Mouse (Mus musculus) layer of hippocampus, adult 2 months (tissue): ENCODE results near the gene Ctrc. TPM values are rescaled to one million over a fixed set of nuclear protein-coding genes. Genes with fewer than 3 reads are reported as not detected.
A peak's percentile ranks its signal among the peaks of the same experiment; 100 is the strongest.

Source experiments
- DNase-seq, 2 experiments: peaks; one replicate each; pipeline ENCODE4 v3.0.0; 2022; ENCODE audit warnings: low spot score in 2 of 2
- H3K27ac ChIP-seq: fragments of 200-600 bp; 2 replicates; pipeline ENCODE4 v1.8.1; 2022
- H3K4me3 ChIP-seq: fragments of 200-600 bp; 2 replicates; pipeline ENCODE4 v1.8.1; 2022; ENCODE audit warnings: mild to moderate bottlenecking
- CTCF ChIP-seq: fragments of 200-600 bp; conservative IDR thresholded peaks from 2 replicates; pipeline ENCODE4 v1.8.1; 2022; ENCODE audit warnings: antibody characterized with exemption, mild to moderate bottlenecking, moderate library complexity
- total RNA-seq, 2 experiments: library from RNA; stranded (reverse); gene quantifications; 2 replicates each; pipeline ENCODE4 v1.2.3; 2021

Ctrc gene
- total RNA-seq, 2 experiments from 2014 or later, result not detected

- TF ChIP-seq CTCF, result no peak
- no peak for DNase-seq
- no peak overlapping the region for H3K27ac ChIP-seq
- H3K4me3 ChIP-seq, result no peak overlapping the region
Observed at GRCm38 (mm10) chr4:141796954-141797353, 49.2 kb downstream of the Ctrc start.

- no peak overlapping the region for H3K4me3 ChIP-seq
- DNase-seq, result no peak
- no peak for TF ChIP-seq CTCF
- H3K27ac ChIP-seq, result no peak overlapping the region
Observed at GRCm38 (mm10) chr4:141796356-141796755, 49.8 kb downstream of the Ctrc start.

- no peak for TF ChIP-seq CTCF
- DNase-seq, result no peak
- H3K4me3 ChIP-seq, result peak overlapping the region; percentile 91
- peak overlapping the region; percentile 90 for H3K27ac ChIP-seq
Observed at GRCm38 (mm10) chr4:141794152-141794535, 52.0 kb downstream of the Ctrc start.

- H3K4me3 ChIP-seq, result peak within 1 kb of the TSS; percentile 91
- TF ChIP-seq CTCF, result no peak; the same call in 1 of the 2 replicates
- peak within 1 kb of the TSS; percentile 90 for H3K27ac ChIP-seq
- DNase-seq, result peak; percentile 95 to 96
Observed at GRCm38 (mm10) chr4:141793282-141794151, 52.6 kb downstream of the Ctrc start, which contains the start of gene Casp9. TSS of gene Casp9 (plus strand) at chr4:141793612.

- peak overlapping the region; percentile 91 for H3K4me3 ChIP-seq
- no peak for DNase-seq
- no peak for TF ChIP-seq CTCF
- H3K27ac ChIP-seq, result peak overlapping the region; percentile 90
Observed at GRCm38 (mm10) chr4:141792554-141793281, 53.4 kb downstream of the Ctrc start.

DNA sequence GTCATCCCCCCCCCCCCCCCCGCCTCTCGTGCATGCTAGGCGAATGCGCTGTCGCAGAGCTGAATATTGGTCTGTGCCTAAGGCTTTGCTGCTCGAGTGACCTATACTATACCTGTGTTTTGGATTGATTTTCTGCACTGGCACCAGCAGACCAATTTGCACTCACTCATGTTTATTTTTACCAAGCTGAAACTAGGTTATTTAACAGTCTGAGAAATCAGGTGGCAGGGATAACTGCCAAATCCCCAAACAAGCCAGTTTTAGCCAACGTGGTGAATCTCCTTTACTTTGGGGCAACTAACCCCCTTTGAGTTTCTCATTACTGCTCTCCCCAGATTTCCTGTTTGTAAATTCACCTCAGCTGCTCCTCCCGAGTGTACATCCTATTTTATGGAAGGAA lies 54.2 kb downstream of the Ctrc start:
- Histone ChIP-seq H3K4me3 (no peak overlapping the region), H3K27ac (peak overlapping the region; percentile 90)
- TF ChIP-seq CTCF, result no peak
- DNase-seq, result no peak

DNA sequence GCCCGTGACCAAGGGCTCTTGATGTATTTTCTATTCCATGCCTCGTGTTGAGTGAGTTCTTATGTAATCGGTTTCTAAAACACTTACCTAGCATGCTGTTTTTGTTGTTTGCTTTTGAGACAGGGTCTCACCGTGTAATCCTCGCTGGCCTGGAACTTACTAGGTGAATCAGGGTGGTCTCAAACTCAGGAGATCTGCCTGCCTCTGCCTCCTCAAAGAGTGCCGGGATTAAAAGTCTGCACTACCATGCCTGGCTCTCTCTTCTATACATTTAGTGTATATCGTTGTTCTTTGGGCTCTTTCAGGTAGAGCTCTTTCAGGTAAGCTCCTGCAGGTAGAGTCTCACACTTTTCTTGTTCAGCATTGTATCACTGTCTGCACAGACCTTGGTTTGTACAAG lies 54.7 kb downstream of the Ctrc start:
- DNase-seq, result no peak
- no peak for TF ChIP-seq CTCF
- Histone ChIP-seq H3K27ac (peak overlapping the region; percentile 96), H3K4me3 (no peak overlapping the region)

DNA sequence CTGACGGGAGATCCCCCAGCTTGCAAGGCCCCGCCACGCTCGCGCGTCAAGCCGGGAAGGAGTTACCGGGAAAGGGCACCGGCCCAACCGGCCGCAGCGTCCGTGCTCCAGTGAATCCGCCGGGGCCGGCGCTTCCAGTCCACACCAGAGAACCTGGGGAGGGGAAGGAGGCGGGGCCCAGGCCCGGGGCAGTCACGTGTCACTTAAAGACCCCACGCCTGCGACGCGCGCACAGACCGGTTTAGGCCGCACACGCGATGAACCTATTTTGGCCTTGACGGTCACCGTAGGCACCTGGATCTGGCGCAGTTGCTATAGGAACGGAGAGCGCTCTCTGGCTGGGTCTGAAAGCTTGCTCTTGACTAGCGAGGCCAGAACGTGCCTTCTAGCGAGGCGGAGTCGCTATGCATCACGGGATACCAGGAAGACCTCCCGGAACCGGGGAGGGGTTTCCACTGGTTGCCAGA lies 55.6 kb downstream of the Ctrc start, which contains the start of gene Dnajc16:
Gene Dnajc16 (minus strand): TSS at position 408 of the 467 bp plus-strand sequence.
- TF ChIP-seq CTCF, result peak; percentile 22
- Histone ChIP-seq H3K4me3 (peak within 1 kb of the TSS; percentile 78), H3K27ac (peak within 1 kb of the TSS; percentile 96)
- peak; percentile 96 to 98 for DNase-seq

DNA sequence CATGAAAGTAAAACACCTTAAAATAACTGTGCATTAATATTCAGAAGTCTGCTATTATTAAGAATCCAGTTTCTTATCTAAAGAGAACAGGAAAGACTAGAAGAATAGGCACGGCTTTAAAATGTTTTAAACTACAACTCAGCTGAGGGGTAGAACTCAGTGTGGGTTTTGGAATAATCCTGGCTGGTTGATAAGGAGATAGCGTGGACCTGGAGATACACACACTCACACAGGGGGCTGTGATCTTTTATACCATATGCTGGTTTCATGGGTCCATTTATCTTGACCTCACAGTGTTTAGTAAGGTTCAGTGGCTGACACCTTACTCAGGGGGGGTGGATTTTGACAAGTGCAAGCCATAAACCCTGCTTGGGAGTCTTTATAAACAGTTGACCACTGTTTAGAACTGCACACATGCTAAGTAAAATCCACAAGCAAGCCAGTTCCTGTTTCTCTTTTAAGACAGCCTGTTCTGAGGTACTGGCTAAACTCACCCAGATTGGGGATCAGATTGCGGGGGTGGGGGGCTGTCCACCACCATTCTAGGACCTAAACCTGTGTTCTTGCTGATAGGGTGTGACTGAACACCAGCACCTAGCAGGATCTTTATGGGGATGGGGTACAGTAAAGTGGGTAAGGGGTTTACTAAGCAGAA lies 56.5 kb downstream of the Ctrc start:
- TF ChIP-seq CTCF, result no peak
- peak overlapping the region; percentile 96 for H3K27ac ChIP-seq
- H3K4me3 ChIP-seq, result peak overlapping the region; percentile 78
- no peak for DNase-seq

GRCm38 (mm10) chr4:141787462-141787861 lies 58.7 kb downstream of the Ctrc start:
- DNase-seq, result no peak
- Histone ChIP-seq H3K27ac (peak overlapping the region; percentile 29; the same call in 1 of the 2 replicates), H3K4me3 (no peak overlapping the region)
- no peak for TF ChIP-seq CTCF

GRCm38 (mm10) chr4:141787046-141787445 lies 59.1 kb downstream of the Ctrc start:
- no peak for TF ChIP-seq CTCF
- H3K4me3 ChIP-seq, result no peak overlapping the region
- DNase-seq, result no peak
- H3K27ac ChIP-seq, result 0 out of 2 replicates have a peak overlapping the region, but pooled peaks have one; percentile 49

- no peak for TF ChIP-seq CTCF
- no peak for DNase-seq
- H3K4me3 ChIP-seq, result no peak overlapping the region
- H3K27ac ChIP-seq, result no peak overlapping the region
Observed at GRCm38 (mm10) chr4:141786141-141786540, 60.0 kb downstream of the Ctrc start.

GRCm38 (mm10) chr4:141784835-141785234 lies 61.3 kb downstream of the Ctrc start:
- no peak overlapping the region for H3K27ac ChIP-seq
- no peak for DNase-seq
- TF ChIP-seq CTCF, result no peak
- no peak overlapping the region for H3K4me3 ChIP-seq
